Mouse (Mus musculus): ENCODE results near the gene Cep128. TPM values are rescaled to one million over a fixed set of nuclear protein-coding genes. Genes with fewer than 3 reads are reported as not detected.

The Cep128 gene
- polyA plus RNA-seq, 1 experiment = 1.9 TPM

- no peak for DNase-seq (ENCODE audit: low spot score)
Observed at GRCm38 (mm10) chr12:91183304-91183855, 200.8 kb downstream of the Cep128 start.

DNA sequence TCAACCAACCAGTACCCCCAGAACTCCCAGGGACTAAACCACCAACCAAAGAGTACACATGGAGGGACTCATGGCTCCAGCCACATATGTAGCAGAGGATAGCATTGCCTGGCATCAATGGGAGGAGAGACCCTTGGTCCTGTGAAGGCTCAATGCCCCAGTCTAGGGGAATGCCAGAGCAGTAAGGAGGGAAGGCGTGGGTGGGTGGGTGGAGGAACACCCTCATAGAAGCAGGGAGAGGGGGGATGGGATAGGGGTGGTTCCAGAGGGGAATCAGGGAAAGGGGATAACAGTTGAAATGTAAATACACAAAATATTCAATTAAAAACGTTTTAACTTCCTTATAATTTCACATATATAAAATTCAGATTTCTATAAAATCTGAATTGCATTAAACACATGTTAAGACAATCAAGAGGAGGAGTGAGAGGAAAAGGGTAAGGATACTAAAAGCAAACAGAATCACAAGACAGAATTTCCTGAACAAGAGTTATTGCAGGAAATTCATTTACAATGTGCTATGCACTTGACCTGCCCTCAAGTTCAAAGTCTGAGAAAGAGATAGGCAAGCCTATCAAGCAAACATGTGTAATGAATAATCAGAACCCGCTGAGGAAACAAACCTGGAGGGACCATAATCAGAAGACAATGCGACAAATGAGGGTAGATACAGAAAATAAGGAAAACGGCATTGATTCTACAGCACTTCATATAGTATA is 207.2 kb downstream of the Cep128 start:
- no peak for DNase-seq (ENCODE audit: low spot score)

DNA sequence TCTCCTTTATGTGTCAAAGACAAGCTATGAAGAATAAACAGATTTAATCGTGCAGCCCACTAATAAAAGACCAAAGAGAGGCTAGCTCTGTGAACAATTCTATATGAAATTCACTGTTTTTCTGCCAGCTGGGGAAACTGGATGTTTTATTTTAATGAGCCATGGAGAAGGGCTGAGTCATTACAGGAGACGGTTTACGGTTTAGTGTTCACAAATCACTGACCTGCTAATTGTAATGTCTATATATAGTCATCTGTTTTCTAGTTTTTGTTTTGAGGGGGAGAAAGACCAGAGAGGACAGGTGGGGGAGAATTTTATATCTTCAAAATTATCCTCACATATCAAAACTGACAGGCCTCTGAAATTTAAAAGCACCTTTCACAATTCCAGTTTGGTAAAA is 212.6 kb downstream of the Cep128 start:
- DNase-seq (ENCODE audit: low spot score) = no peak

DNA sequence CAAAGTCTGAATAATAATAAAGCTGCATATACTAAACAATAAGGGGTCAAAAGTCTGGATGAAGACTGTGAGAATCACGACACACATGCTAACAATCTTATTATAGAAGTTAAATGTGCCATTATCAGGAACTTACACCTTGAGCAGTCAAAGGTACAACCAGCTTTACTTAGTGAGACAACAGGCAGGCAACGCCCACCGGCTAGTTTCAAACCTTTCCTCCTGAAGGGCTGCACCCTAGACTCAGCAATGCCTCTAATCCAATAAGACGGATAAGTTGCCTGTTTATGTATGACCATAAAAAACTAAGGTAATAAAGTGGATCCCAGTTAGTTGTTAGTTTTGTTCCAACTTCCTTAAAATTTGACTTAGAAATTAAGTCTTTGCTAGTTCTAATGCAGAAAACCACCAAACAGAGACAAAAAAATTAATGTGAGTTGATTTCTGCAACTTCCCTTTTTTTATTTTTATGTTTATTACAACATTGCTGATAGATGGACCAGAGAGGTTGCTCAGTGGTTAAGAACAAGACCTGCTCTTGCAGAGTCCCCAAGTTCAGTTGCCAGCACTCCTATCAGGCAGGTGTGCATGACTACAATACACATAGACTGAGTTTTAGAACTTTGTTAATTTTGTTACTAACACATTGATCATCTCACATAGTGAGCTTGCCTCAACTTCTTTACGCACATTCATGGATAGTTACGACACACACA is 223.0 kb downstream of the Cep128 start:
- DNase-seq (ENCODE audit: low spot score) = no peak

DNA sequence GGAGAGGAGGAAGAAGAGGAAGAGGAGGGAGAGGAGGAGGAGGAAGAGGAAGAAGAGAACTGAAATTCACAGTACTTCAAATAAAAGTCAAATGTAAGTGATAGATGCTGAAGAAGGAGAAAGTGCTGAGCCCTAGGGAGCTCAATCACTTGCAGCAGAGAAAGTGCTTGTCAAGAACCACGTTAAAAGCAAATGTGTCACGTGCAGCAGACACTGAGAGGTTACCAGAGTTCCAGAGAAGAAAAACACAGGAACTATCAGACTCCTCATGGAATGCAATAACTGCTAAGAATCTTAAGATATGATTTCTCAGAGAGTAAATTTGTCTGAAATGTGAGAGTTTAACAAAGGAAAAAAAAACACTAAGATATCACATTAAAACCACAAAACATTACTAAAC is 225.7 kb downstream of the Cep128 start:
- DNase-seq (ENCODE audit: low spot score) = no peak

GRCm38 (mm10) chr12:91154052-91154451 is 230.2 kb downstream of the Cep128 start:
- DNase-seq (ENCODE audit: low spot score) = no peak

DNA sequence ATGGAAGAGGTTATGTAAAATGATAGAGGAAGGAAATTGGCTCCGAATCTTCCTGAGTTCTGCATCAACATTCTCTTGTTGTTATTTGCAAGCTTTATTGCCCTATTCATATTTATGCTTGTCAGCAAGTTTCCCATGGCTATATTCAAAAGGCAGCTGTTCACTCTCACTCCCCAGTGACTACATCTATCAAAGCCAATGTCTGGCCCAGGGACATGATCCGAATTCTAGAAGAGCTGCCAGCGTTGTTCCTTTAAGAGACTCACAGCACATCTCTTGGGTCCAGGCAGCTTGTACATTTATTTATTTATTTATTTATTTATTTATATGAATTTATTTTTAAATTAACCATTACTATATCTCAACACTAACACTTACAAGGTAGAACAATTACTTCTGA is 235.1 kb downstream of the Cep128 start:
- no peak for DNase-seq (ENCODE audit: low spot score)

GRCm38 (mm10) chr12:91134740-91135517 is 249.3 kb downstream of the Cep128 start:
- no peak for DNase-seq (ENCODE audit: low spot score)

- DNase-seq (ENCODE audit: low spot score) = no peak
Observed at GRCm38 (mm10) chr12:91115054-91115453, 269.2 kb downstream of the Cep128 start.

DNA sequence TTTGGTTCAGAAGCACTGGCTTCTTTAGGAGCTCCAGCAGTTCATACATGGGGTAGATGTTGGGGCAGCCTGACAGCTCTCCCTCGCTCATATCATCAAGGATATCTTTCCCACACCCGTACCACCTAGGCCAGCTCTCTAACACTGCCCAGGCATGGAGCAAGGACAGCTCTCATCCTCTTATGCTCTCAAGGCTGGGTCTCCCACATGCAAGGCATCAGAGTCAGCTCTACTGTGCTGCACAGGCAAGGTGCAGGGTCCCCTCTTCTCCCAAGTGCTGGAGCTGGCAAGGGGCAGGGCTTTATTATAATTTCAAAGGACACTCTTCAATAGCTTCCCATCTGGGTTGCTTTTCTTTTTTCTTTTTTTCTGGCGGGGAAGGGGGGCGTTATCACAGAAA is 280.9 kb downstream of the Cep128 start:
- DNase-seq (ENCODE audit: low spot score) = no peak

DNA sequence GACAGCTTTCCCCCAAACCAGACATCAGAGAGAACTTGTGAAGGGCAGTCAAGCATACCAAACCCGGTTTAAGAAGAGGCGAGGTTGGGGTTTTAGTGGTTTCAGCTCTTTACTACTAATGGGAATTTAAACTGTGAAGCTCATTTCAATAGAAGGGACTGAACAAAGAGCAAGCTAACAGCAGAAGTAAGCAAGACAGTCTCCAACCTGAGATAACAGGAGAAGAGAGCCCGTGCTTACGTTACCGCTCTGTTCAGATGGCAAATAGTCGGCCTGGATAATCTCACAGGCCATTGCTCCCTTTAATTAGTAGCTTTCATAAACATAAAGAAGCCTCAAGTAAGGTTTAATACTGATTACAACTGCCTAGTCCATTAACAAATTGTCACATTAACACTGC is 286.3 kb downstream of the Cep128 start:
- DNase-seq (ENCODE audit: low spot score) = no peak

GRCm38 (mm10) chr12:91096197-91096596 is 288.0 kb downstream of the Cep128 start:
- DNase-seq (ENCODE audit: low spot score) = no peak

DNA sequence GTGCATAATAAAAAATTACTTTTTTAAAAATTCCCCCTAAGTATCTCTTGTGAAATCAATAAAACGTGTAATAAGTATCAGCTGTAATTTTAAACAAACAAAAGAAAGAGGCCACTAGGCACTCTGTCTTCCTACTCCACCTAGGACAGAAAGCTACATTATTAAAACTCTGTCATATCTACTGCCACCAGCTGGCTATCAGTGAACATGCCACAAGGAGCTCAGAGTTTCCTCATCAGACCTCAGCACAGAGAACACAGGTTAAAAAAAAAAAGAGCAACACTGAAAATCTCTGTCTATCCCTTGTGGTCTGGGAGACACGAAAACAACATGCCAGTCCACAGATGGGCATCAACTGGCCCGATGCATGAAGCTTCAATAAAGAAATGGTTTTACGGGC is 295.9 kb downstream of the Cep128 start:
- DNase-seq (ENCODE audit: low spot score) = no peak

DNA sequence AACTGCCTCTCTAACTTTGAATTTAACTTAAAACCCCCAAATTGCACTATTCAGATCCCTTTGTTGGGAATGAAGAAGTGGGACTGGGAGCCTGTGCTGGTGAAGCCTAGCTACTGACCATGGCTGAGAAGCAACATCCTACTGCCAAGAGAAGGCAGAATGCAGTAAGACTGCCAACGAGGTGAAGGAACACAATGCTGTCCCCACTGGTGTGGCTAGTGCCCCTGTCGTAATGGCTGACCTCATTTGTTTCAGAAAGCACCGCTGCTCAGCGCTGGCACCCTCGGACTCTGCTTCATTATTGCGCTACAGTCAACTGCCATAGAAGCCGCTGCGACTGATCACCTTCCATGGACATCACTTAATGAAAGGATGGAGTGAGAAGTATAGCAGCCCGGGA is 298.2 kb downstream of the Cep128 start:
- no peak for DNase-seq (ENCODE audit: low spot score)

- DNase-seq (ENCODE audit: low spot score) = no peak
Observed at GRCm38 (mm10) chr12:91075600-91075999, 308.6 kb downstream of the Cep128 start.

GRCm38 (mm10) chr12:91070551-91071045 is 313.6 kb downstream of the Cep128 start:
- DNase-seq (ENCODE audit: low spot score) = no peak

DNA sequence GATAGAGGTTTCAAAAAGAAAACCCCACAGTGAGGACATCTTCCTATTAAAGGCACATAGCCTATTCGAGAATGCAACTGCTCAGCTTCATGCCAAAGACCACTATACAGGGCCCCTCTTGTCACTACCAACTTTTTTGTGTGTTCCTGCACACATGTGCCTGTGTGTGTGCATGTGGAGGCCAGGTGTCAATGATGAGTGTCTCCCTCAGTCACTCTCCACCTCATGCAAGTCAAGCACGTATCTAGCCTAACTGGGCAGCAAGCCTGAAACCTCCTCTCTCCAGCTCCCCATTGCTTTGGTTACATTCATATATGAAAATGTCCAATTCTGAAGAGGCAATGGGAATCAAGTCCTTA is 317.1 kb downstream of the Cep128 start:
- no peak for DNase-seq (ENCODE audit: low spot score)

DNA sequence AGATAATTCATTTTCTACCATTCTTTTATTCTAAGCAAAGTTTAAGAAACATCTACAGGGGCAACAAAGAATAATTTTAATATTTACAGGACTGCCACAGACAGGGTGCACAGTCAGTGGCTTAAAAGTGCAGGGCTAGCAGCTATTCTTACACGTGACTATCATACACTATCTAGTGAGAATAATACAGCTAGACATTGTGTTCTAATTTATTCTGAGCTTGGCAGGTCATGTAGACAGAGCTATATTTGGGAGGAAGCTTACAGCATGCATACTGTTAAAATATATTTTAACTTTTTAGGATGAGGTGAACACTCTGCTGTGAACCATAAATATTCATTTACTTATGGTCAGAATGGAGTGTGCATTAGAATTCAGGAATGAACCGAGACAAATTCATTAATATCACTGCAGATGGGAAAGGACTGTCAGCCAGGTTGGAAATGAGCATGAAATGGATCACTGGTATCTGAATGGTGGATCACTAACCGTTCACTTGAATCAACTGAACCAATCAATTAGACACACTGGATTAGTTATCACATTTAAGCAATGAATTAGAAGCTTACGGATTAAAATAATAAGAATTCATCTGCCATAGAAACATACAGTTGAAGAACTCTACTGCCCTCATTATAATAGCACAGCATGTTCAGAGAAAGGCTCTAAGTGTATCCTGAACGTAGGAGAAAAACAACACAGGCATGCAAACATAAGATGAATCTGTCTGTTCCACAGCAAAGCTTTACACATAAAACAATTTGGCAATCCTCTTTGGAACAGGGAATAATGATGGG is 317.7 kb downstream of the Cep128 start:
- DNase-seq (ENCODE audit: low spot score) = no peak

GRCm38 (mm10) chr12:91065423-91065822 is 318.8 kb downstream of the Cep128 start:
- no peak for DNase-seq (ENCODE audit: low spot score)

GRCm38 (mm10) chr12:91064368-91064999 is 319.7 kb downstream of the Cep128 start:
- no peak for DNase-seq (ENCODE audit: low spot score)

Data from urinary bladder, adult 2 months (tissue).